Mouse (Mus musculus): ENCODE data around the gene Arhgef25.

- TF ChIP-seq CTCF (IDR thresholded peaks at IDR 0.05; ENCODE audit: extremely low read depth, insufficient read length, insufficient replicate concordance, low read depth, low read length), result no peak
- no peak for TF ChIP-seq POLR2A (IDR thresholded peaks at IDR 0.05; ENCODE audit: low read depth, low read length)
Observed at GRCm38 (mm10) chr10:127188079-127188453, 1.8 kb downstream of the Arhgef25 start.

Measured in small intestine, adult 2 months (tissue).